Mouse (Mus musculus) liver, adult 2 months (tissue): ENCODE data around the gene Coro2a.

Experiments
- CTCF ChIP-seq: fragments of 200-500 bp; IDR thresholded peaks from 2 replicates; pipeline ENCODE4 v1.5.1; 2011; ENCODE audit warnings: low read depth, low read length, control low read depth
- POLR2A ChIP-seq: fragments of 200-500 bp; IDR thresholded peaks from 2 replicates; pipeline ENCODE4 v1.6.1; 2011; ENCODE audit warnings: low read length, control low read depth; ENCODE audit not compliant: insufficient read depth; ENCODE audit errors: extremely low read depth

DNA sequence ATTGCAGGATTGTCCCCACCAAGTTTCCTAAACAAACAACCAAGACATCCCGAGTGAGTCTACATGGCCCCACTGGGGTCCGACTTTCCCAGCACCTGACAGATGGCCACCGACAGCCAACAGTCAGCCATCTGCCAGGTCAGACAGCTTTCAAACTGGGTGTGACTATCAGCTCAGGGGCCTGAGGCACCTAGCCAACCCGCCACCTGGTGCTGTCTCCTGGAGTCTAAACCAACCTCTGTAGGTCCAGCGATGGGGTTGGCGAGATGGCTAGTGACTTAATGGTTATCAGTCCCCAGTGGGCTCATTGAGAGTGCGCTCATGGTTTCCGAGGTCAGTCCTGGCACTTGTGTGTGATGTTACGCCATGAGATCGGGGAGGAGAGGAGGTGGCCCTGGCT is 23.1 kb upstream of the Coro2a start:
- TF ChIP-seq CTCF (no peak), POLR2A (no peak)
